In the genomic region with DNA sequence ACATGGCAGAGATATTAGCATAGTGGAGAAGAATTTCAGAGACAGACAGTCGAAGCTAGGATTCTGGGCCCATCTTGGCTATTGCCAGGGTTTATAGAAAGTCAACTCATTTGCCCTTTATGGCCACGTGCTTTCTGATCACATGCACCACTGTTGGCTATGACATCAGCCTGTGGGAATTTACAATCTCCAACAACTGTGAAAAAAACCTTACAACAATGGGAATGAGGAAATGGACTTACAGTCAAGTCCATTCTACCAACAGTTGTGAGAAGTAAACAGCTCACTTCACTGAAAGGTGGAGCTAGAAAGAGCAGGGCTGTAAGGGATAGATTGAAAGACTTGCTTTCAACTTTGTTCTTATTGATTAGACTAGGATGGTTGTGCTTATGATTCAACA, we compare ENCODE assay signal across 24 mouse cellular contexts.
"Had no signal": no experiment of that assay in that cellular context is flagged by ENCODE, and none has a peak within 500 bp of the region (broad histone marks: within the 10 kb centered on the region; RNA-seq: fewer than 3 reads in every experiment).

No protein-coding gene starts in this region.

- DNase-seq: gastrocnemius, postnatal 14 days; gastrocnemius, postnatal 36 days; heart, adult 11 months; heart, postnatal 10 days; heart, postnatal 4 days; kidney, adult 11 months; kidney, adult 2 months; kidney, postnatal 10 days; kidney, postnatal 25 days; kidney, postnatal 4 days; layer of hippocampus, adult 9-11 months; layer of hippocampus, postnatal 36 days; left cerebral cortex, postnatal 4 days had no signal

- H3K4me3 ChIP-seq: heart, embryonic 10.5 days; heart, embryonic 12.5 days; hindbrain, embryonic 10.5 days; hindbrain, embryonic 12.5 days; limb, embryonic 13.5 days; limb, embryonic 15.5 days had no signal

- H3K27me3 ChIP-seq: heart, embryonic 12.5 days; hindbrain, embryonic 12.5 days; limb, embryonic 15.5 days had no signal

- ATAC-seq: hindbrain, embryonic 16.5 days; inflammation-experienced regulatory T-cells, adult 6 months had no signal

- H3K4me2 ChIP-seq: heart, embryonic 12.5 days; hindbrain, embryonic 12.5 days; hindbrain, embryonic 14.5 days; limb, embryonic 13.5 days; limb, embryonic 15.5 days; liver, embryonic 11.5 days had no signal

- H3K27ac ChIP-seq: heart, embryonic 10.5 days; hindbrain, embryonic 10.5 days; hindbrain, embryonic 12.5 days; hindbrain, embryonic 14.5 days; limb, embryonic 13.5 days; limb, embryonic 15.5 days; liver, embryonic 14.5 days had no signal

- H3K9me3 ChIP-seq: heart, embryonic 10.5 days; heart, embryonic 12.5 days; hindbrain, embryonic 10.5 days; hindbrain, embryonic 12.5 days; limb, embryonic 13.5 days; limb, embryonic 15.5 days had no signal

- H3K4me1 ChIP-seq: hindbrain, embryonic 12.5 days had no signal

- H3K36me3 ChIP-seq: heart, embryonic 10.5 days; heart, embryonic 12.5 days; hindbrain, embryonic 10.5 days; hindbrain, embryonic 12.5 days; limb, embryonic 13.5 days; limb, embryonic 15.5 days had no signal

- H3K9ac ChIP-seq: heart, embryonic 12.5 days; hindbrain, embryonic 12.5 days; hindbrain, embryonic 14.5 days; limb, embryonic 13.5 days; limb, embryonic 15.5 days; liver, embryonic 14.5 days had no signal
